Mouse (Mus musculus): Measurements from ENCODE around the gene Psen2. TPM values are rescaled to one million over a fixed set of nuclear protein-coding genes. Genes with fewer than 3 reads are reported as not detected.

The Psen2 gene
- polyA plus RNA-seq, 1 experiment from 2014 or later = 22.6 TPM

- Histone ChIP-seq H3K27ac (ENCODE audit: low read length) (no peak overlapping the region), H3K9ac (ENCODE audit: low read depth, low read length) (no peak overlapping the region), H3K4me2 (ENCODE audit: low read depth, low read length) (no peak overlapping the region), H3K4me1 (ENCODE audit: control insufficient read depth, insufficient read depth, low read length) (peaks cover 25% of the 10 kb centered on the region), H3K27me3 (replicated peaks; ENCODE audit: control insufficient read depth, insufficient read depth, low read length) (no peaks in the 10 kb centered on the region), H3K36me3 (ENCODE audit: control insufficient read depth, insufficient read depth, low read length) (no peaks in the 10 kb centered on the region), H3K4me3 (ENCODE audit: low read length) (no peak overlapping the region), H3K9me3 (ENCODE audit: control insufficient read depth, low read length) (no peaks in the 10 kb centered on the region)
- no peak for ATAC-seq
- 74% methylated on average over 6 of the region's 6 CpGs for WGBS
Observed at GRCm38 (mm10) chr1:180282581-180282980, 19.3 kb upstream of the Psen2 start.

GRCm38 (mm10) chr1:180279648-180280047 lies 16.4 kb upstream of the Psen2 start:
- Histone ChIP-seq H3K27me3 (replicated peaks; ENCODE audit: control insufficient read depth, insufficient read depth, low read length) (no peaks in the 10 kb centered on the region), H3K36me3 (ENCODE audit: control insufficient read depth, insufficient read depth, low read length) (no peaks in the 10 kb centered on the region), H3K4me1 (ENCODE audit: control insufficient read depth, insufficient read depth, low read length) (peaks cover 18% of the 10 kb centered on the region), H3K9me3 (ENCODE audit: control insufficient read depth, low read length) (peaks cover 6% of the 10 kb centered on the region; the same call in 1 of the 2 replicates), H3K9ac (ENCODE audit: low read depth, low read length) (no peak overlapping the region), H3K4me3 (ENCODE audit: low read length) (no peak overlapping the region), H3K27ac (ENCODE audit: low read length) (peak overlapping the region; percentile 72), H3K4me2 (ENCODE audit: low read depth, low read length) (no peak overlapping the region)
- peak; percentile 99 for ATAC-seq
- 7% methylated on average over 7 of the region's 7 CpGs for WGBS

- peaks cover 6% of the 10 kb centered on the region; the same call in 1 of the 2 replicates for H3K9me3 ChIP-seq (ENCODE audit: control insufficient read depth, low read length)
- 66% methylated on average over 9 of the region's 9 CpGs for whole genome bisulfite sequencing
Observed at GRCm38 (mm10) chr1:180277563-180277962, 14.3 kb upstream of the Psen2 start.

GRCm38 (mm10) chr1:180274725-180275308 lies 11.6 kb upstream of the Psen2 start:
- Histone ChIP-seq H3K9me3 (ENCODE audit: control insufficient read depth, low read length) (peaks cover 6% of the 10 kb centered on the region; the same call in 1 of the 2 replicates), H3K4me2 (ENCODE audit: low read depth, low read length) (no peak overlapping the region), H3K9ac (ENCODE audit: low read depth, low read length) (no peak overlapping the region), H3K27ac (ENCODE audit: low read length) (no peak overlapping the region), H3K4me3 (ENCODE audit: low read length) (no peak overlapping the region), H3K4me1 (ENCODE audit: control insufficient read depth, insufficient read depth, low read length) (peaks cover 9% of the 10 kb centered on the region), H3K36me3 (ENCODE audit: control insufficient read depth, insufficient read depth, low read length) (no peaks in the 10 kb centered on the region), H3K27me3 (replicated peaks; ENCODE audit: control insufficient read depth, insufficient read depth, low read length) (no peaks in the 10 kb centered on the region)
- WGBS = 52% methylated on average over 10 of the region's 10 CpGs
- peak; percentile 26; the same call in 1 of the 2 replicates for ATAC-seq

More at GRCm38 (mm10) chr1:180277563-180277962, 14.3 kb upstream of the Psen2 start:
- Histone ChIP-seq H3K4me3 (ENCODE audit: low read length) (no peak overlapping the region), H3K27ac (ENCODE audit: low read length) (no peak overlapping the region), H3K4me2 (ENCODE audit: low read depth, low read length) (no peak overlapping the region), H3K4me1 (ENCODE audit: control insufficient read depth, insufficient read depth, low read length) (peaks cover 9% of the 10 kb centered on the region), H3K9ac (ENCODE audit: low read depth, low read length) (no peak overlapping the region), H3K36me3 (ENCODE audit: control insufficient read depth, insufficient read depth, low read length) (no peaks in the 10 kb centered on the region), H3K27me3 (replicated peaks; ENCODE audit: control insufficient read depth, insufficient read depth, low read length) (no peaks in the 10 kb centered on the region)
- no peak for ATAC-seq

- no peaks in the 10 kb centered on the region for H3K9me3 ChIP-seq (ENCODE audit: control insufficient read depth, low read length)
- H3K4me3 ChIP-seq (ENCODE audit: low read length) = no peak overlapping the region
- H3K36me3 ChIP-seq (ENCODE audit: control insufficient read depth, insufficient read depth, low read length) = no peaks in the 10 kb centered on the region
- H3K27me3 ChIP-seq (replicated peaks; ENCODE audit: control insufficient read depth, insufficient read depth, low read length) = no peaks in the 10 kb centered on the region
- no peak overlapping the region for H3K27ac ChIP-seq (ENCODE audit: low read length)
- H3K9ac ChIP-seq (ENCODE audit: low read depth, low read length) = no peak overlapping the region
- WGBS = 68% methylated on average over 2 of the region's 2 CpGs
- H3K4me2 ChIP-seq (ENCODE audit: low read depth, low read length) = no peak overlapping the region
- peaks cover 11% of the 10 kb centered on the region for H3K4me1 ChIP-seq (ENCODE audit: control insufficient read depth, insufficient read depth, low read length)
- peak; percentile 56 for ATAC-seq
Observed at GRCm38 (mm10) chr1:180269033-180269432, 5.8 kb upstream of the Psen2 start.

GRCm38 (mm10) chr1:180268249-180269031 lies 5.2 kb upstream of the Psen2 start:
- 16% methylated on average over 12 of the region's 12 CpGs for WGBS
- H3K4me1 ChIP-seq (ENCODE audit: control insufficient read depth, insufficient read depth, low read length) = peaks cover 11% of the 10 kb centered on the region
- ATAC-seq = peak; percentile 82
- no peak overlapping the region for H3K9ac ChIP-seq (ENCODE audit: low read depth, low read length)
- H3K36me3 ChIP-seq (ENCODE audit: control insufficient read depth, insufficient read depth, low read length) = no peaks in the 10 kb centered on the region
- H3K9me3 ChIP-seq (ENCODE audit: control insufficient read depth, low read length) = no peaks in the 10 kb centered on the region
- H3K27ac ChIP-seq (ENCODE audit: low read length) = no peak overlapping the region
- H3K4me2 ChIP-seq (ENCODE audit: low read depth, low read length) = no peak overlapping the region
- H3K4me3 ChIP-seq (ENCODE audit: low read length) = no peak overlapping the region
- H3K27me3 ChIP-seq (replicated peaks; ENCODE audit: control insufficient read depth, insufficient read depth, low read length) = no peaks in the 10 kb centered on the region

- H3K9me3 ChIP-seq (ENCODE audit: control insufficient read depth, low read length) = no peaks in the 10 kb centered on the region
- H3K36me3 ChIP-seq (ENCODE audit: control insufficient read depth, insufficient read depth, low read length) = no peaks in the 10 kb centered on the region
- H3K4me2 ChIP-seq (ENCODE audit: low read depth, low read length) = no peak overlapping the region
- no peak overlapping the region for H3K27ac ChIP-seq (ENCODE audit: low read length)
- no peaks in the 10 kb centered on the region for H3K27me3 ChIP-seq (replicated peaks; ENCODE audit: control insufficient read depth, insufficient read depth, low read length)
- H3K4me3 ChIP-seq (ENCODE audit: low read length) = no peak overlapping the region
- H3K9ac ChIP-seq (ENCODE audit: low read depth, low read length) = no peak overlapping the region
- no peak for ATAC-seq
- peaks cover 11% of the 10 kb centered on the region for H3K4me1 ChIP-seq (ENCODE audit: control insufficient read depth, insufficient read depth, low read length)
- 72% methylated on average over 10 of the region's 10 CpGs for WGBS
Observed at GRCm38 (mm10) chr1:180267151-180267550, 3.9 kb upstream of the Psen2 start.

- Histone ChIP-seq H3K27me3 (replicated peaks; ENCODE audit: control insufficient read depth, insufficient read depth, low read length) (no peaks in the 10 kb centered on the region), H3K9me3 (ENCODE audit: control insufficient read depth, low read length) (no peaks in the 10 kb centered on the region), H3K4me2 (ENCODE audit: low read depth, low read length) (peak overlapping the region; percentile 39), H3K27ac (ENCODE audit: low read length) (no peak overlapping the region), H3K4me3 (ENCODE audit: low read length) (peak overlapping the region; percentile 18), H3K4me1 (ENCODE audit: control insufficient read depth, insufficient read depth, low read length) (peaks cover 11% of the 10 kb centered on the region), H3K36me3 (ENCODE audit: control insufficient read depth, insufficient read depth, low read length) (no peaks in the 10 kb centered on the region), H3K9ac (ENCODE audit: low read depth, low read length) (no peak overlapping the region)
- ATAC-seq = peak; percentile 50; the same call in 1 of the 2 replicates
- 15% methylated on average over 7 of the region's 7 CpGs for WGBS
Observed at GRCm38 (mm10) chr1:180265399-180265798, 2.2 kb upstream of the Psen2 start.

- H3K27me3 ChIP-seq (replicated peaks; ENCODE audit: control insufficient read depth, insufficient read depth, low read length) = no peaks in the 10 kb centered on the region
- no peaks in the 10 kb centered on the region for H3K36me3 ChIP-seq (ENCODE audit: control insufficient read depth, insufficient read depth, low read length)
- no peaks in the 10 kb centered on the region for H3K9me3 ChIP-seq (ENCODE audit: control insufficient read depth, low read length)
- H3K4me3 ChIP-seq (ENCODE audit: low read length) = peak overlapping the region; percentile 18
- 55% methylated on average over 10 of the region's 10 CpGs for WGBS
- no peak overlapping the region for H3K9ac ChIP-seq (ENCODE audit: low read depth, low read length)
- H3K4me2 ChIP-seq (ENCODE audit: low read depth, low read length) = peak overlapping the region; percentile 39
- peaks cover 11% of the 10 kb centered on the region for H3K4me1 ChIP-seq (ENCODE audit: control insufficient read depth, insufficient read depth, low read length)
- H3K27ac ChIP-seq (ENCODE audit: low read length) = no peak overlapping the region
- no peak for ATAC-seq
Observed at GRCm38 (mm10) chr1:180264851-180265250, 1.6 kb upstream of the Psen2 start.

All from intestine, embryonic 16.5 days (tissue).